Mouse (Mus musculus) spleen, adult 2 months (tissue): ENCODE data around the gene Kdelr3.

Experiments used
- CTCF ChIP-seq: fragments of 200-500 bp; IDR thresholded peaks from 2 replicates; pipeline ENCODE4 v1.5.1; 2011; ENCODE audit warnings: mild to moderate bottlenecking, inconsistent platforms; ENCODE audit not compliant: insufficient read depth, insufficient read length, insufficient replicate concordance; ENCODE audit errors: extremely low read depth
- POLR2A ChIP-seq: fragments of 200-500 bp; IDR thresholded peaks from 2 replicates; pipeline ENCODE4 v1.6.1; 2011; ENCODE audit warnings: low read depth, low read length, inconsistent platforms

- no peak for TF ChIP-seq CTCF
- no peak for TF ChIP-seq POLR2A
These were observed 43.4 kb downstream of the Kdelr3 start for GRCm38 (mm10) chr15:79559649-79560048.
